Mouse (Mus musculus): ENCODE results near the gene Ikzf5. TPM values are rescaled to one million over a fixed set of nuclear protein-coding genes. Genes with fewer than 3 reads are reported as not detected.
"Not testable (repeated sequence)": the region's sequence is repeated elsewhere in the genome, so short reads cannot be mapped to it uniquely, and the experiment has no call there.

Ikzf5 gene
- 10 to 100 TPM; 33.5 to 39.7 (median 35.7) TPM for total RNA-seq (2022)

DNA sequence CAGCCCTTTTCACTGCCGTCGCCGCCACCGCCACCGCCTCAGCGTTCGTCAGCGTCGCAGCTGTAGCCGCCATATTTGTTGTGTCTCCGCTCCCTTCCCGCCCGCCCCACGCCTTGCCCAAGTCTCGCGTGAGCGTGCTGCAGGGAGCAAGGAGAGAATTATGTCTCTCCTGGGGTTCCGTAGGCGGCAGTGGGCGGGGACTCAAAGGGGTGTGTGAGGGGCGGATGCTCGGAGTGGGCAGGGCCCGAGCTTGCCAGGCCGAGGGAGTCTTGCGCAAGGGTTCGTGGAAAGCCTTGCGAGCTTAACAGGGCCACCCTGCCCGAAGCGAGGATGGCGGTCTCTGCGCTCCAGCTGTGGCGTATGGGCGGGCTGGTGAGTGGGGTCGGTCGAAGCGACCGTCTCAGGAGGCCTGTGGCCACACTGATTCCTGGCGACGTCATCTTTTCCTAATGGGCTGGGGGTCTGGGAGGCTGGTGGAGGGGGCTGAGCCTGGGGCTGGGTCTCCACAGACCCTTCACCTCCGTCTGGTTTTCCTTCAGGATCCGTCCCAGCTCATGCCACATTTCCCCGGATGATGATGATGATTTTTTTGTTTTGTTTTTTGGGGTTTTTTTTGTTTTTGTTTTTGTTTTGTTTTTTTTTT lies at the start of gene Ikzf5, which contains the start of gene Acadsb:
TSS of gene Ikzf5 (minus strand) at position 106 of the 643 bp plus-strand sequence.
TSS of gene Acadsb (plus strand) at position 186 of the 643 bp plus-strand sequence.
- DNase-seq: peak; percentile 99

DNA sequence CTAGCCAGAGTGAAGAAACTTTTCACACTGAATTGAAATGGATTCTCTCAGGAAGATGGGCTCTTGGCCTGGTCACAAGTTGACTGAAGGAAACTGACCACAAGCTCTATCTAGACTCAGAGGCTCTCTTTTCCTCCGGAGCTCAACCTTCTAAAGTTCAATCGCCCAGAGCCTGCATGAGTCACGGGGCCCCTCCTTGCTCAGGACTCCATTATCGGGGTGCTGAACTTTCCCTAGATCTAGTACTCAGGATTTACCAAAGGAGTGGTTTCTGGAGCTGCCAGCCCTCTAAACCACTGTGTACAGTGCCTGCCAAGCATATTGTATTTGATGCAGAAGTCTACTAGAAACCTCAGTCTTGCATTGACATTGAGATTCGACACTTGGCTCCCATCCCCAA lies 46.4 kb upstream of the Ikzf5 start:
- no peak for DNase-seq

DNA sequence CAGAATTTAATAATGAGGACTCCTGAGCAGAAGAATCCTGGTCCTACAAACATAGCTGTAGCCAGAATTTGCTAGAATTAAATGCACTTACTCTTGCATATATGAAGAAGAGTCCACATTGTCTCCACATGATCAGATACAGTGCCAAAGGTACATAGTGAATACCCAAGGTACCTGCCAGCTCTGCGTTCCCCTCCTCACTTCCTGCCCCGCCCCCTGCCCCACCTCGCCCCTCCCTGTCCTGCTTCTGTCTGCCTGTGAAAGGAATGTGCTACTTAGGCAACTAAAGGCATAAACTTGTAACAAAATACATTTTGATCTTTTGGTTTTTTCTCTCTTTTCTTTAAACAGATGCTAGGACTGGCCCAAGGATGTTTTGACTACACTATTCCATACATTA lies 26.7 kb upstream of the Ikzf5 start:
- DNase-seq: no peak

DNA sequence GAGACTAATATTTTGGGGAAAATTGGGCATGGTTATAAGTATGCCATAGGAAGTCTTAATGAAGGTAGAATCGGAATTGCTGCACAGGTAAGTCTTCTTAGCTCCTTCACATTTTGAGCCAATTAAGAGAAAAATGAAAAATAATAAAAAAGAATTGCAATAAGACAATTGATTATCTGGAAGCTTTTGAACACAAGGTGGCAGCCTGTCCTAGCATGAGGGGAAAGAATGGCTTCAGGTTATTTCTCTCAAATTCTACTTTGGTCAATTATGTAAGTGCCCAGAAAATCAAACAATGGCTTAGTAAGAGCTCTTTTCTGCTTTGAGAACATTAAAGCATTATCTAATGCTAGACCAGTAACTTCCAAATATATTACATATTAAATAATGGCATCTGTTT lies 24.0 kb upstream of the Ikzf5 start:
- no peak for DNase-seq

DNA sequence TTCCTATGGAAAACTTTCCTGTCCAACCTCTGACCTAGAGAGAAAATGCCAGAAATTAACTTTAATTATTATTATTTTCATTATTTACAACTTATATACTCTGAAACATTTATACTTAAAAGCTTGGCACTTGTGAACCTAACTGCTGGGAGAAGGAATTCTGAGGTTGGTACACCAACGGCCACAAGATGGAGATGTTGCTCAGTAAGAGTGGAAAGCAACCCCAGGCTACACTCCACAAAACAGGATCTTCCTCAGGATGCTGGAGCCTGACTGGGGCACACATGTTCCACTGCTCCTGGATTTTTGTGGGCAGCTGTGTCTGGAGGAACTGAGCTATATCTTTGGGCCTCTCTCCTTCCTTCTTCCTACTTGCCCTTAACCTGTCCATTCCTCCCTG lies 21.9 kb upstream of the Ikzf5 start:
- no peak for DNase-seq

DNA sequence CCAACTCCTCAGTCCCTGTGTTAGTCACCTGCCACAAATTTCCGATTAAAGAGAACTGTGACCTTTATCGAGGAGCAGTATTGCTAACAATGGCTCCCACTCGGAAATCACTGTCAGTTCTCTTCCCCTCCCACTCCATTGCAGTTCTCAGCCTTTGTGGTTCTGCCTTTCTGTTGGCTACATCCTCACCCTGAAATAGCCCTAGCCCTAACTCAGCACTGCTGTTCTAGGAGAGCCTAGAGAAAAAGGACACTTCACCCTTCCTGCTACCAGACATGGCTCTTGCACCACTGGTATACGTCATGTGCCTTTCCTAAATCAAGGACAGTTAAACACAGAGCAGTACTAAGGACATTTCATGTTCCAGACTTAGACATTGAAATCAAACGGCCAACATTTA lies 17.0 kb upstream of the Ikzf5 start:
- DNase-seq: peak; percentile 30

DNA sequence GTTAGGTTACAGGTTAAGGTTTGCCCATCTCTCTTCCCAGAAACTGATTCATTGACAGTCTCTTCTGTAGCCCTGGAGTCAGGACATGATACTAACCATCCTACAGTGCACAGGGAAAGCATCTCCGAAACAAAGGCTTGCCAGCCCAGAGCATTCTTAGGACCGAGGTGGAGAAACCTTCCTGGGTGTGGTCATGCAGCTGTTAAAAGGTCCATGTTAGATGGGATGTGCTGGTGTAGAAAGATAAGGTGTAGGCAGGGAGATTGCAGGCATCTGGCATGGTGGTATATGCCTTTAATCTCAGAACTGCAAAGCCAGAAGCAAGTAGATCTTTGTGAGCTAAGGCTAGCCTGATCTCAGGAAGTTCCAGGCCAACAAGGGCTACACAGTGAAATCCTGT lies 14.6 kb upstream of the Ikzf5 start:
- DNase-seq: no peak

DNA sequence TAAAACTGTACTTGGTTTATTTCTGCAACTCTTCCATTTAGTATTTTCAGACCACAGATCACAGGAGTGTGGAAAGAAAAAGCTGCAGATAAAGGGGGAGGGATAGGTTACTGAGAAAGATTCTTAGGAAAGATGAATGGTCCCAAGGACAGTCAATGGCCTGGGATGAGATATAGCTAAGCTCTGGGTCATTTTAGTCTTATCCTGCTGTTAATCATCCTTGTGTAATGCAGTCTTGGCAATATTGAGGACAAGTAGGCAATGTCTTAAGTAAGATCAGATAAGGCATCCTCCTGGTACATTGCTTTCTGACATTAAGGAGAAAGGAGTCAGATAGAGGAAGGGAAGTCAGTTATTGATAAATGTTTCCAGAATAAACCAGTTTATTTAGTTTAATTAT lies 7.3 kb upstream of the Ikzf5 start:
- no peak for DNase-seq

DNA sequence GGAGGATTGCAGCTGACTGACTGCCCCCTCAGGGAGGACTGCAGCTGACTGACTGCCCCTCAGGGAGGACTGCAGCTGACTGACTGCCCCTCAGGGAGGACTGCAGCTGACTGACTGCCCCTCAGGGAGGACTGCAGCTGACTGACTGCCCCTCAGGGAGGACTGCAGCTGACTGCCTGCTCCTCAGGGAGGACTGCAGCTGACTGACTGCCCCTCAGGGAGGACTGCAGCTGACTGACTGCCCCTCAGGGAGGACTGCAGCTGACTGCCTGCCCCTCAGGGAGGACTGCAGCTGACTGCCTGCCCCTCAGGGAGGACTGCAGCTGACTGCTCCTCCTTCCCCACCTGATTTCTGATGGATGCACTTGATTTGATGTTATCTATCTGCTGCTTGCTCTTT lies 6.4 kb upstream of the Ikzf5 start:
- not testable (repeated sequence) for DNase-seq

DNA sequence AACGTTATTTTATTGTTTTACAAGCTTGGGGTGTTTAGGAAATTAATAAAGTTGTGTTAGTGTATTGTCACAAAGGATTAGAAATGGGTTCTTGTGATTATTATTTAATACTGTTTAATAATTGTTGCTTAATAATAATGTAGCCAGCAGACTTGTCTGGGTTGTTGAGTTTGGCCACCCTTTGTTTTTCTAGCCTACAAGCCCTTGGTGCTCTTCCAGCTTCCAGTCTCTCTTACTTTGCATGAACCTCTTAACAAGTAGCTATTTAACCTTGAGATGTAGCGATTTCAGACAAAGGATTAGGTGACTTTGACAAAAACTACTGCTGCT lies 1.6 kb upstream of the Ikzf5 start:
- no peak for DNase-seq

DNA sequence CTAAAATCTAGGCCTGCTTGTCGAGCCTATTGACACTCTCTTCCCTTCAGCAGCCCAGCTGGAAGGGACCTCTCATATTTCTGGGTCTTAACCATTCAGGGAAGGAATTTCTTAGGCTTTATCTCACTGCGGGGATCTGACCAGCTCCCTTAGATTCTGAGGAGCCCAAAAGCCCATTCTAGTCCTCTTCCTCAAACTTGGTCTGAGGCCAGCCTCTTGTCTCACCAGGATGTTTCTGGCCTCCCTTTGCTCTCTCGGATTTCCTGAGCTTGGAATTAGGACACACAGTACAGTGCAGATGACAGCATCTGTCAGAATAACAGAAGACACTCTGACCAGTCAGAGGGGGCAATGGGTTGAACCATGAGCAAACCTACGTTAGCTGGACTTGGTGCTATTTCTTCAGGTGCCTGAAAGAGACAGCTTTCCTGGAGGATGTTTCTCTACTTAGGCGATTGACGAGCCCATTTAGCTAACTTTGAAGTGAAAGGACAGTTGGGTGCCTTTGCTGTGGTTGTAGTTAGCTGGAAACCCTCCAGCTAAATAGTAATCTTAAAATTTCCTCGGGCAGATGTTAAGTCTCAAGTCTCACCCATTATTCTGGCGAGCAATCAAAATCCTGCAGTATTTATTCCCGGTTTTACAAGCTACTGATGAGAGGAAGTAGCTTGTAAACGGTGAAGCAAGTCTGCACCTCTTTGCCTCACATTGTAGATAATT lies 1.1 kb upstream of the Ikzf5 start:
- peak; percentile 21 for DNase-seq

DNA sequence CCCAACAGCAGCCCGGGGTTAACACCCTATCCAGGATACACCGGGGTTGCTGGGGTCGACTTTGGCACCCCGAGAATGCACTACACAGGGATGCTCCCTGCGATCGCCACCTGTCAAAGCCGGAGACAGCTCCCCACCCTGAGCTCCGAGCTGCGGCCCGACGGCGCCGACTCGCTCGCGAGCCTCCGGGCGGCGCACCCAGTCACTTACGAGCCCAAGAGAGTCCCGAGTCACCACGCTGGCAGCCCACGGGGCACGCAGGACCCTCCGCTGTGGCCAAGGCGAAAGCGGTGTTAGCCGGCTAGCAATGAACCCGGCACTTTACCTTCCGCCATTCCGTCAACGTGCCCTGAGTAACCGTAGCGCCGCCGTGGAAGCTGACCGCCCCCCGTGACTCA lies 334 bp downstream of the Ikzf5 start:
- DNase-seq: no peak

DNA sequence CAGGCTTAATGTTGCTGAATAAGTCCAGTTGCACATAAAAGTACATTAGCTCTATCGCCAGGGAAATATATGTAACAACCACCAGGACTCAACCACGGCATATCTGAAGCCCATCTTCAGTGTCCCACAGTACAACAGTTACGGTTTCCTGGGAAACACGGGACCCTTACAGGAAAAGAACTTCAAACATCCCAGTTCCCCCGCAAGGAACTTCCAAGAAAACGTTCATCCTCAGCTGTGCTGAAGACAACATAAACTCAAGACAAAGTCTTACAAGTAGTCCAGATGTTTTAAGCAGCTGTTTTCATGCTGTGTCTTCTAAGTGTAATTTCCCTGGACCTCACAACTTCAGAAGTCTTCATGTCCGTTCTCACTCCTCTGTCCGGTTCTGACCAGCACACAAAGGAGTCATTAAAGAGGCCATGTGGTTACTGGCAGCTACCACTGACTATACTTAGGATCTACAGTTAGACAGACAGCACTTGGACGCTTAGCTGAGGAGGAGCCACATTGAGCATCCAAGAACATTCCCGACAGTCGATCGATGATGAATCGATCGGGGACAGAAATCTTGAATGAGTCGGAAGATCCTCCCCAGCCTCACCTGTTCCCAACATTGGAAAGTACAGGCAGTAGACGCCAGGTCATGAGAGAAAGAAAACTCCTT lies 867 bp downstream of the Ikzf5 start:
- no peak for DNase-seq

DNA sequence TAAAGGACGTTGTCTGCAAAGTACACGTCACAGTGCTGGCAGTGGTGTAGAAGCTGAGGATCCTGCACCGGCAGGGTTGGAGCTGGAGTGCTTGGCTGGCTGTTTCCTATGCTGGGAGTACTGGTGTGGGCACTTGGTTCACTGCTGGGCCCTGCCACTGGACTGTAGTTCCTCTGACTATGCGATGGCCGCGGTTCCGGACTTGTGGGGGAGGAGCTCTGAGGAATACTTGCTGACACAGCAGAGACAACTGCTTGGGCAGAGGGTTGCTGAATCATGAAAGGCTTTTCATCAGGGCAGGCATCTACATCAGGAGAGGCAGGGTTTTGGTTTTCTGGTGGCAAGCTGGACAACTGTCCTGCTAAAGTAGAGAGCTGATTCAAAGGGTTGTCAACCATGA lies 18.6 kb downstream of the Ikzf5 start:
- DNase-seq: not testable (repeated sequence)

DNA sequence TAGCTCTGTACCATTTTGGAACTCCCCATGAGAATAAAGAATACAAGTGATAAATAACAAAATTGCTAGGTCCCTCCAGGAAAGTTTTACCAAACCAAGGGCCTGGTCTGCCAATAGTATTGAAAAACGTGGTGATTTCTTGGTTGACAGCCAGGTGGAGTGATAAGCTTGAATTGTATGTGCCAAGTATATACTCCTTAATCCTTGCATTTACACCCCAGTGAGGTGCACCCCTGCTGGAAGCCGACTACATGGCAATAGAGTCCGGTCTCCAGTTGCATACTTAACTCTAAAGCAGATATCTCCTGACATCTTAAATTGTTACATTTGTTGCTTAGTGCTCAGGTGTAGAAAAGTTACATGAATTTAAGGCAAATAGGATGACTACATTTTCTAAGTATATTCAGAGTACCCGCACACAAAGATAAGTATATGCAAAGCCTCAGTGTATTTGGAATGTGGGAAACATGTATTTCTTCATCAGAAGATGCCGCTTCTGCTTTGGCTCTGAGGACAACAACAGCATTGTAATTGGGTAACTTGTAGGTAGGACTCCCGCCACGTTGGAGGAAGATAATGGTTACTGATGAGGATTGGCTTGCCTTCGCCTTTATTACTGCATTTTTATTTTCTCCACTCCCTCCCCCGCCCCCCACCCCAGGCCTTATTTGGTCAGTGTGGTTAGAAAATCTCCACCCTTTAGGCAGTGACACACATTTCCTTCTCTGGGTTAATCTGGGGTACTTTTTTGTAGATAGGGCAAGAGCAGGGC lies 38.3 kb downstream of the Ikzf5 start:
- no peak for DNase-seq

DNA sequence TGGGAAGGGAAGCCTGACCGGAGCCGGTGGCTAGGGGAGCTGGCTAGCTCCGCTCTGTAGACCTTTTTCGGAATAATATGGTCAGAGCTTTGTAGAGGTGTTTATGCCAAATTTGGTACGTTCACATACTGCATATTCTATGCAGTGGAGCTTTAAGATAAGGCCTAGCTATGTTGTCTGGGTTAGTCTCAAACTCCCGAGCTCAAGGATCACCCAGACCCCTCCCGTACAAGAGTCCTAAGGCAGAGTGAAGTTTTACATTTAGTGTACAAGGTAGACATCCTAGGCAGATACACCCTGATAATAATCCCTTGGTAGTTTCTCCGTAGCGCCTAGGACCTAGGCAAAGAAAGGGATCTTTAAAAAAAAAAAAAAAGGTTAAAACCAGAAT lies 38.9 kb downstream of the Ikzf5 start:
- DNase-seq: no peak

DNA sequence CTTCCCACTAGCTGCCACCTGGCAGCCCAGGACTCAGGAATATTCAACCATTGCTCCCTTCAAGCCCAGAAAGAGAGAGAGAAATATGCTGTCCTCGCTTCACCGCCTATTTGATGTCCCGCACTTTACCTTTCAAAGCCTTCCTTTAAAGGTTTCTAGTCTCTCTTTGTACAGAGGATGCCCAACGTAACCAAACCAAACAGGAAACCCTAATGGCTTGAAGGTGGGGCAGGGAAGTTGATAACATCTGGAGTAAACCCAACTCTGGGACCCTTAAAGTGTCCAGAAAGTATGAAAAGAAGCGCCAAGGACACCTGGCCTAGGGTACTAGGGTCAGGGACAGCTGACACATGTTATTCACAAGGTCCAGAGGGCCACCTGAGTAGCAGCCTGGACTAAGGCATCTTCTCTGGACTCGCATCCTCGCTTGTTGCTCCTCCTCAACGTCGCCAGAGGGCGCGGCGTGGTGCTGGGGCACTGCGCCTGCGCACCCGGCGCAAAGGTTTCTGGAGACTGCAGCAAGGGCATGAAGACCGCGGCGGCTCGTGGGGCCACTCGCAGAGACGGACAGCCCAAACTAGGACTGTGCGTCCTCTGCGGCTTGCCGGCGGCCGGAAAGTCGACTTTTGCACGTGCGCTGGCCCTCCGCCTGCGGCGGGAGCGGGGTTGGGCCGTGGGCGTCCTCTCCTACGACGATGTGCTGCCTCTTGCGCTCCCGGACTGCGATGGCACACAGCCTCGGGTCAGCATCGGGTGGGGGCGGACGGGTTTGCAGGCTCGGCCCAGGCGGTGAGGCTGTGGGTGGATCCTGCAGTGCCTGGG lies 39.5 kb downstream of the Ikzf5 start, which contains the start of gene Pstk:
TSS of gene Pstk (plus strand) at position 494 of the 822 bp plus-strand sequence.
- DNase-seq: peak; percentile 85

DNA sequence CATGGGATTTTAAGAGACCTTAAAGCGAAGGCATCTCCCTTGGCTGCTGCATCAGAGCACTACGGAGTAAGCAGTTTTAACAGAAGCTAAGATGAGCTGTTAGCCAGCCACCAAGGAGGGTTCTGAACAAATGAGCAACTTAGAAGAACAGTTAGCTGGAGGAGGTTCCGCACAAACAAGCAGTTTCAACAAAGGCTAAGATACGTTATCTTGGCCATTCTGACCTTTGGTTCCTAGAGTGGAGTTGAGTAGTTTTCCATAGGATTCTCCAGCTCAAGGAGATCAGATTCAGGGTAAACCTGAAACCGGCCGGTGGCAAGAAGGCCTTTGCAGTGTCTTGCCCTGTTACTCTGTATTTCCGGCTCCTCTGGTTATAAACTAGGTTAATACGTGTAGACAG lies 46.2 kb downstream of the Ikzf5 start:
- DNase-seq: no peak

DNA sequence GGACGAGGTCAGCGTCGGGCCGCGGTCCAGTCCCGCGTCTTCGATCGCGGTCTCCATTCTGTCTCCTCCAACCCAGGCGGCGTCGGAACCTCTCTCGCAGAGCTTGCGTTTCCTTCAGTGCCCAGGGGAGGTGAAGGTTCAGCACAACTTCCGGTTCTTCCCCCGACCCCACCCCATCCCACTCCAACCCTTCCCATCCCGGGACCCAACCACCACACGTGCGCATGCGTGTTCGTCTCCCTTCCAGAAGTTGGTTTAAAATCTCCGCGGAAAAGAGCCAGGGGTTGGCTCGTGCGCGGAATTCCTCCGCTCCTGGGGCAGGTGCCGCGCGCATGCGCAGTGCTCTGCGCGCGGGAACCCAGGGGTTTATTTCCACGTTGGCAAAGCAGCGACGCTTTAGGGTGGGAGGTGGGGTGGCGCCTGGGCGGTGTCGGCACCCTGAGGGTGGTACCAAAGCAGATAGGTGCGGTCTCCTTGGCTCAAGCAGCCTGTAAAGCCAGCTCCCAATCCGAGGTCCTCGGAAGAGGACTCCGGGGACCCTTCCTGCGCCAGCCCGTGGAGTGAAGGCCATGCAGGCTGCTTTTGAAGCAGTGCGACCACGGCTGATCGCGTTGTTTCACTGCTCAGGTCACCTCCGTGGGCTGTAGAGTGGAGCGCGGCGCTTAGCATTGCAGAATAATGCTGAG lies 47.6 kb downstream of the Ikzf5 start, which contains the start of gene 2310057M21Rik:
TSS of gene 2310057M21Rik (minus strand) at position 145 of the 686 bp plus-strand sequence.
- DNase-seq: peak; percentile 96

DNA sequence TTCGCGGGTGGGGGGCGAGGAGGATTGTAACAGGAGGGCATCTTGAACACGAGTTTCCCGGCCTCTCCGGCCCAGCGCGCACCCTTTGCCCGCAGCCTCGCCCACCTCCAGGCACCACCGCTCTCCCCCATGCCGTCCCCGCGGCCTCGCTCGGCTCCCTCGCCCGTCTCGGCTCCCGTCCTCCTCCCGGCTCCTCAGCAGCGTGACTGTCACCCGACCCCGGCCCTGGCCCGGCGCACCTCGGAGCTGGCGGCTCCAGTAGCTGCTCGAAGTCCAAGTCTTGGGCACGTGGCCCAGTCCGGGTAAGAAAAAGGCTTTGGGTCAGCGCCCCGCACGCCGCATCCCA lies 48.1 kb downstream of the Ikzf5 start:
- no peak for DNase-seq

DNA sequence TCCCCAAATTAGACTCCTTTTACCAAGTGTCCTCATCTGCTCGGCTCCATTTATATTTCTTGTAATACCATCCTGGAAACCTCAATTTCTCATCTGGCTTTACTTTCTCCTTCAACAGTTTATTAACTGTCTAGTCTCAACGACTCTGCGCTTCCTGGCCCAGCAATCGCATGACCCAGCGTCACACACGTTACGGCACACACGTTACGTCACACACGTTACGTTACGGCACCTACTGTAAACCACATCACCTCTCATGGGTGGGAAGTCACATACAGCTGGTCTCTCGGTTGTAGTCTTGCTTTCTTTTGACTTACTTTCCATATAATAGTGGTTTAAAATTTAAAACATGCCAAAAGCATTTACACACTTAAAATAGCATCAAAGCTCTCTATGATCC lies 54.2 kb downstream of the Ikzf5 start:
- no peak for DNase-seq
